Mouse (Mus musculus) urinary bladder, adult 2 months (tissue): ENCODE data around the gene Tbc1d2. TPM values are rescaled to one million over a fixed set of nuclear protein-coding genes. Genes with fewer than 3 reads are reported as not detected.
"Not testable (repeated sequence)": the region's sequence is repeated elsewhere in the genome, so short reads cannot be mapped to it uniquely, and the experiment has no call there.

Experiments
- DNase-seq: peaks from one replicate; pipeline ENCODE4 v3.0.0; 2022; ENCODE audit warnings: low spot score
- polyA plus RNA-seq: library from polyadenylated mRNA; depleted of rRNA; stranded (reverse); fragments of >200 nt; gene quantifications from 2 replicates; pipeline ENCODE4 v1.2.3, GENCODE M21; 2012

The Tbc1d2 gene
- polyA plus RNA-seq, 1 experiment, result 24.0 TPM

DNA sequence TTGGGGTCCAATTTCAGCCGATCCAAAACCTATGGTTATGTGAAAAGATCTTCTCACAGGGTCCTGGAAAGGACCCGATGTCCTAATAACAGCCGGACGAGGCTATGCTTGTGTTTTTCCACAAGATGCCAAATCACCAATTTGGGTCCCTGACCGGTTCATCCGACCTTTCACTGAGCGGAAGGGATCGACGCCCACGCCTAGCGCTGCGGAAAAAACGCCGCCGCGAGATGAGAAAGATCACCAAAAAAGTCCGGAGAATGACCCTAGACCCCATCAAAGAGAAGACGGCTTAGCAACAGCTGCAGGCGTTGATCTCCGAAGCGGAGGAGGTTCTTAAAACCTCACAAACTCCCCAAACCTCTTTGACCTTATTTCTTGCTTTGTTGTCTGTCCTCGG, 68.4 kb downstream of the Tbc1d2 start:
- DNase-seq, result not testable (repeated sequence)

DNA sequence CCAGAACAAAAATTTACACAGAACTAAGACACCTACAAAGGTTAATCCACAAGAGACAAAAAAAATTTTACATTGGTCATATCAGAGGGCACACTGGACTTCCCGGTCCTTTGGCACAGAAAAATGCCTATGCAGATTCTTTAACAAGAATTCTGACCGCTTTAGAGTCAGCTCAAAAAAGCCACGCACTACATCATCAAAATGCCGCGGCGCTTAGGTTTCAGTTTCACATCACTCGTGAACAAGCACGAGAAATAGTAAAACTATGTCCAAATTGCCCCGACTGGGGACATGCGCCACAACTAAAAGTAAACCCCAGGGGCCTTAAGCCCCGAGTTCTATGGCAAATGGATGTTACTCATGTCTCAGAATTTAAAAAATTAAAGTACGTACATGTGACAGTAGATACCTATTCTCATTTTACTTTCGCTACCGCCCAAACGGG, 69.2 kb downstream of the Tbc1d2 start:
- not testable (repeated sequence) for DNase-seq

DNA sequence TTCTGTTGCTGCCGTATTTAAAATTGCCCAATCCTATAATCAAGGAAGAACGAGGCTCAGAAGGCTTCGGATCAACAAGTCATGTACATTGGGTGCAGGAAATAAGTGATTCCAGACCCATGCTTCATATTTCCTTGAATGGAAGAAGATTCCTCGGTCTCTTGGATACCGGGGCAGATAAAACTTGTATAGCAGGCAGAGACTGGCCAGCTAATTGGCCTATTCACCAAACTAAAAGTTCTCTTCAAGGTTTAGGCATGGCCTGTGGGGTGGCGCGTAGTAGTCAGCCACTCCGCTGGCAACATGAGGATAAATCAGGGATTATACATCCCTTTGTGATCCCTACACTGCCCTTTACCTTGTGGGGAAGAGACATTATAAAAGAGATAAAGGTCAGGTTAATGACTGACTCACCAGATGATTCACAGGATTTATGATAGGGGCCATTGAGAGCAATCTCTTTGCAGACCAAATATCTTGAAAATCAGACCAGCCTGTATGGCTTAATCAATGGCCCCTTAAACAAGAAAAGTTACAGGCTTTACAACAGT, 71.1 kb downstream of the Tbc1d2 start:
- DNase-seq, result not testable (repeated sequence)

DNA sequence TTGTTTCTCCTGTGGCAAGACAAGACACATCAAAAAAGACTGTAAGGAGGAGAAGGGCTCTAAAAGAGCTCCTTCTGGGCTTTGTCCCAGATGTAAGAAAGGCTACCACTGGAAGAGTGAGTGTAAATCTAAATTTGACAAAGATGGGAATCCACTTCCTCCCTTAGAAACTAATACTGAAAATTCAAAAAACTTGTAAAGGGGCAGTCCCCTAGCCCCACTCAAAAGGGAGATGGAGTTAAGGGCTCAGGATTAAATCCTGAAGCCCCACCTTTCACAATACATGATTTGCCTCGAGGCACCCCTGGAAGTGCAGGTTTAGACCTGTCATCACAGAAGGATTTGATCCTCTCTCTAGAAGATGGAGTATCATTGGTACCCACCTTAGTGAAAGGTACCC, 71.8 kb downstream of the Tbc1d2 start:
- no peak for DNase-seq

DNA sequence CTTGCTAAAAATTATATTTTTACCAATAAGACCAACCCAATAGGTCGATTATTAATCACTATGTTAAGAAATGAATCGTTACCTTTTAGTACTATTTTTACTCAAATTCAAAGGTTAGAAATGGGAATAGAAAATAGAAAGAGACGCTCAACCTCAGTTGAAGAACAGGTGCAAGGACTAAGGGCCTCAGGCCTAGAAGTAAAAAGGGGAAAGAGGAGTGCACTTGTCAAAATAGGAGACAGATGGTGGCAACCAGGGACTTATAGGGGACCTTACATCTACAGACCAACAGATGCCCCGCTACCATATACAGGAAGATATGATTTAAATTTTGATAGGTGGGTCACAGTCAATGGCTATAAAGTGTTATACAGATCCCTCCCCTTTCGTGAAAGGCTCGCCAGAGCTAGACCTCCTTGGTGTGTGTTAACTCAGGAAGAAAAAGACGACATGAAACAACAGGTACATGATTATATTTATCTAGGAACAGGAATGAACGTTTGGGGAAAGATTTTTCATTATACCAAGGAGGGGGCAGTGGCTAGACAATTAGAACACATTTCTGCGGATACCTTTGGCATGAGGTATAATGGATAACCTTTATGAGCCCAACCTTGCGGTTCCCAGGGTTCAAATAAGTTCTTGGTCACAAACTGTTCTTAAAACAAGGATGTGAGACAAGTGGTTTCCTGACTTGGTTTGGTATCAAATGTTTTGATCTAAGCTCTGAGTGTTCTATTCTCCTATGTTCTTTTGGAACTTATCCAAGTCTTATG, 74.3 kb downstream of the Tbc1d2 start:
- not testable (repeated sequence) for DNase-seq

DNA sequence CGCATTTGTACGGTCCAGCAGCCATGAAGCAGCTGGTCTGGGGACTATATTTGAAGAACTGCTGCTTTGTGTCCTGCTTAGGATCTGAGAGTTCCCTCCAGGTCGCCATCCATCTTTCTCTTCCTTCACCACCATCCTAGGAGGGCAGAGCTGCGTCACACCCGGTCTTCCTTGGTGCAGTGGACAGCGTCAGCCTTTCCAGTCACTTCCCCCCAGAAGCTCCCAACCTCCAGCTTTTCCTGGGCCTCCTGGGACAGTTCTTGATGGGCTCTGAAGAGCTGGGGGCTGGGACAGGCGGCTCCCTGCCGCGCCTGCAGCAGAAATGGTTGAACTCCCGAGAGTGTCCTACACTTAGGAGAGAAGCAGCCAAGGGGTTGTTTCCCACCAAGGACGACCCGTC, 75.2 kb downstream of the Tbc1d2 start:
- DNase-seq, result peak; percentile 11

DNA sequence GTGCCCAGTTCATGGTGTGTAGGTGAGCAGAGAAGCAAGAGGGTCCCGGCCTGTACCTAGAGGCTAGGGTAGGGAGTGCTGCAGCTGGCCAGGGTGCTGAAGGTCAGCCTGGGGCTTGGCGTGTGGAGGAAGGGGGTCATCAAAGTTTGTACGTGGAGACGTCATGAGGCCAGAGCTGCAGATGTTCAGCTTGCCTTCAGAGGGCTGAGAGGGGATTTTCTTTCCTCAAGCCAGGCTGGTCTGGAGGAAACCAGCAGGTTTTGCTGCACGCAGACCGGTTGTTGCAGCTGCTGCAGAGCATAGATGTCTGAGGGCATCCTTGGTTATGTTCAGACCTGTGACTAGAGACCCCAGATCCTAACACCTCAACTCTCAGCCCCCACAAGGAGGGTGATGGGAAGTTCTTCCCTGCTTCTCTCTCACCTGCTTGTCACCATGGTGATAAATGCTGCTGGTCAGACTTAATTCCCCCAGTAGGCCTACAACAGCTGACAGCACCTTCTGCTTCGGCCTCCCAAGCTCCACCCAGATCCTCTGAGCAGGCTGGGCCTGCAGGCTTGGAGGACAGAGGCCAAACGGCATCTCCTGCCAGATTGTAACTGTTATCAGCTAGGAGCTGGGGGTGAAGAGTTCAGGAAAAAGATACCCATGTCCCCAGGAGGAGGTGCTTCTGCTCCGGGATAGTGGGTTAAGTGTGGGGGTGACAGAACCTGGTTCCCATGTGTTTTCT, 75.8 kb downstream of the Tbc1d2 start:
- DNase-seq, result peak; percentile 13

DNA sequence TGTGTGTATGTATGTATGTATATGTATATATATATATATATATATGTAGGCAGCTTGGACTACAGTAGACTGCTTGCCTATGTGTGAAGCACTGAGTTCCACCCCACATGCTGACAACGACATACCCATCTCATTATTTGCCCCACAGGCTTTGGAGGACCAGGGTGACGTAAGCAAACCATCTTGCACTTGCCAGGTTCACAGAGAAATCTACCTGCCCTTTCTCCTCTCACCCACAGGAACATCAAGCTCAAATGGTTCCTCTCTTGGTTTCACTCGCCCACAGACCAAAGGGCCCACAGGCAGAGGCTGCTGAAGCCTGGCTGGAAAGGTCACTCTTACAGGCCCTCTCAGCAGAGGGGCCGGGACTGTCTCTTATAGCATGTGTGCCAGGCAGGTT, 77.4 kb downstream of the Tbc1d2 start:
- DNase-seq, result peak; percentile 16

DNA sequence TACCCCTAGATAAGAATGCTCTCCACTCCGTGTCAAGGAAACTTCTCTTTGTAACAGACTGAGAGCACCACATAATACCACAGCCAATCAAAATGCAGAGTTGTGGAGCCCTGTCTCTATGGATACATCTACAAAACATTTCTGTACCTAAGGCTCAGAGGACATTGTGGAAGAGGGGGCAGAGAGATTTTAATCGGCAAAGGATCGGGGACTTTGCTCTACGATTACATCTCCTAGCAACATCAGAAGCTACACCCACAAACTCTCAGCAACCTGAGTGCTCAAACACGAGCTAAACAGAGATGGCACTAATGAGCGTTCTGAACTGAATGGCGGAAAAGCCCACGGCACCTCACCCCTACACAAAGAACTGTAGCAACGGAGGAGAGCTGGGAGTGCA, 78.3 kb downstream of the Tbc1d2 start:
- DNase-seq, result no peak

DNA sequence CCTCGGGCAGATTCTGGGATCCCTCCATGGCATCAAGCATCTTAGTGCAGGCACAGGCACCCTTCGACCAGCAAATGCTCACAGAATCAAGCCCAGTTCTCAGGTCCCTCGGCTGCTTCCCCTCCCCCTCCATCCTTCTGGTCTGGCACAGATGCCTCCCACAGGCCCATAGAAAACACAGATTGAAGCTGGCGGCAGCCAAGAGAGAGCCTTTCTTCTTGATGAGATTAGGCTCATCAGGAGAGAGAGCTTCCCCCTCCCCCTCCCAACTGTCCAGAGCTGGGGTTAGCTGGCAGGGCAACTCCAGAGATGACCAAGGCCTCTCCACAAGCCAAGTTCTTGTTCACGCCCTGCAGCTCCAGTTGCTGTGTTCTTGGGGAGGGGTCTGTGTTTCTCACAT, 80.3 kb downstream of the Tbc1d2 start:
- peak; percentile 16 for DNase-seq

DNA sequence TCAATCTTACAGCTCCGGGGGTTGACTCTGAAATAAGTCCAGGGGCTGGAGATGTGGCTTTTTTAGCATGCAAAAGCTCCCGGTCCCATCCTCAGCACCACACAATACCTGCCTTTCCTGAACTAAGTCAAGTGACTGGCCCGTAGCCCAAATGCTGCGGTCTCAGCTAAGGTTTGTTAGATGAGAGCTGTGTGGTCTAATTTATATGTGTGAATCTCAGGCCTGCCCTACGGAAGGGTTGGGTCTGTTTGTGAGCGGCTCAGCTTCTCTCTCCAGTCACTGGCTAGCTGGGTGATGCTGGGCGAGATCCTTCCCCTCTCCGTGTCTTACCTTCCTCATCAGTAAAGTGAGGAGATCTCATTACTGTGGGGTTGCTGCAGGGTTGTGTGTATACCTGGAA, 81.8 kb downstream of the Tbc1d2 start:
- no peak for DNase-seq

DNA sequence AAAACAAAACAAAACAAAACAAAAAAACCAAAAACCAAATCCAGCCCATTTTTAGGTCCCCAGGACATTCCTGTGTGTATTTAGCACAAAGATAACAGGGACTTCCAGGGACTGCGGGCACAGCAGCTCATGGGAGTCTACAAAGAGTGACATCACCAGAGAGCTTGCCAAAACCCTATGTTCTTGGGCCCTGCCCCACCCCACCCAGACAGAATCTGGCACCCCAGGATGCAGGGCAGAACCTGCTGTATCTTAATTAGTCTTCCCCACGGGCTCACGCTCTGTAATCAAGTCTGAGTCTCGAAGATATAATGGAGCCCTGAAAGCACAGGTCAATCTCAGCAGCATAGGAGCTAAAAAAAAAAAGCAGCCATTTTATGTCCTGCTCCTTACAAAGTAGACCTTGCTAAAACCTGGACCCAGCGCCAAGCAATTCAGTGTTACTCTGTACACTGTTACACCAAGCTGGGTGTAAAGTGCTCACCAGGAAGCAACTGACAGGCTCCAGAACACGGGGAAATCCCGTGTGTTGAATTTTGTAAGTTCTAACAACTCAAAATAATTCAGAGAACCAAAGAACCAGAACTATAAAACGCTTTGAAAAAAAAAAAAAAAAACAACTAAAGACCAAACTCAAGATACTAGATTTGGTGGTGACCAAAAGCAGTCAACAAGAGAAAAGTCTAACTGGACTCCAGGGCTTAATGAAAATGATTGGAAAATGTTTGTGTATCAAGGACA, 82.9 kb downstream of the Tbc1d2 start:
- peak; percentile 8 for DNase-seq

DNA sequence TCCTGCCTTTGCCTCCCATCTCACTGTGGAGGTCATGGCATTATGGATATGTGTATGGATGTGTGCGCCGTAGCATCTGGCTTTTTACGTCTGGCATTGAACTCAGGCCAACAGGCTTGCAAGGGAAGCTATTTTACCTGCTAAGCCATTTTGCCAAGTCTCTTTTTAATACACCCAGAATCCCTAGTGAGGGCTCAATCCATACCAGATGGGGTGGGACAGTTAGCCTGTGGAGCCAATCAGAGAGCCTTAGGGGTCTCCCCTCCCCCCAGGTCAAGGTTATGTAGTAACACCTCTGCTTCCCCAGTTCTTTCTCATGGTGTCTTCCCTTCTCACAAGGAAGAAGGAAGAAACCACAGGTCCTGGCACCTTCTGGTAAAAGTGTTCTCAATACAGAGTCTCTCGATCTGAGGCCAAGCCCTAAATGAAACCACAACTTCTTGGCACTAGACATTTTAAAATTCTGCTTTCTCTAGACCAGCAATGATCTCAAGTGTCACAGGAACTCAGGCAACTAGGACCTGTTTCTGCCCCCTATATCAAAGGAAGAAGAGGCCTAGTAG, 84.5 kb downstream of the Tbc1d2 start:
- DNase-seq, result peak; percentile 17

DNA sequence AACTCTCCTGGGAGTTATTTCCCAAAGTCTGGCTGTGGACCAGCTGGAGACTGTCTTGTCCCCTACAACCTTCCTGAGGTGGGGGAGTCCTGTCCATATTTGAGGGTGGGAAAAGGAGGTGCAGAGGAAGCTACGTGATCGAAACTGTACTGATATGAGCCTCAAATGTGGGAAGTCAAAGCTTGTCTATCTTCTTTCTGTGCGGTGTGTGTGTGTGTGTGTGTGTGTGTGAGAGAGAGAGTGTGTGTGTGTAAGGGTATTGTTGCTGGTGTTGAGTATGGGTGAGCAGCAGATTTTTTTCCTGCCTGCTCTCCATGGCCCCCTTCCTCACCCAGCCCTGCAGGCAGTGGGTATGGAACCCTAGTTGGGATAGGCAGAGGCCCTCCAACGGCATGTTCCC, 85.8 kb downstream of the Tbc1d2 start:
- no peak for DNase-seq

DNA sequence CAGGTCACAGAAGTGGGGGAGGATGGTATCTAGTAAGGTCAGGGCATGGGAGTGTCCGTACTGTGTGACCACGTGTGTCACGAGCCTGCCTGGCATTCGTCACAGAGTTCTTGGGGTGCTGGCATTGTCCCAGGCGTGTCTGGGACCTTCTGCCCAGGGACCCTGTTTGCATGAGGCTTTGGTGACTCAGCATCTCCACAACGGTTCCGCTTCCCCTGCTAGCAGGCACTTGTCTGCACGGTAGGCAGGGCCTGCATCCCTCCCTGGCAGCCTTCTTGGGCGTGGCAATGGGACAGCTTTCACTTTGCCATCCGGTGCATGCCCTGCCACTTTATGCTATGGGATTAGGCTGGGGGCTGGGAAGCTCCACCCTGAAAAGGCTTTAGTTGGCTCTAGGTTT, 86.2 kb downstream of the Tbc1d2 start:
- DNase-seq, result peak; percentile 53

DNA sequence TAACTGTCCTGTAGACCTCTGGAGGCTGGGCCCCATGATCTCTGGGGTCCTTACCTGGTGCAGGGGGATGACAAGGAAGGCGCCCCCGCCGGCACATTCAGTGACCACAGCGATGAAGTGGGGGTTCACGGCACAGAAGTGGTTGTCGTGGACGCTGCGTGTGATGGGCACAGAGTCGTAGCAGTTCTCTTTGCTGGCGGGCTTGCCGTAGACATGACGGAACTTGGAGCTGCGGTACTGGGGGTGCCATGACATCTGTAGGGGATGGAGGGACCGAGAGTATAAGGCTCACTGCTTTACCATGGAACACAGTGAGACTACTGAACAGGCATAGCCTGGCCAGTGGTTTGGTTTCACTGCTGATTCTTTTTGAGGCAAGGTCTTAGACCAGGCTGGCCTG, 87.2 kb downstream of the Tbc1d2 start:
- DNase-seq, result peak; percentile 11

DNA sequence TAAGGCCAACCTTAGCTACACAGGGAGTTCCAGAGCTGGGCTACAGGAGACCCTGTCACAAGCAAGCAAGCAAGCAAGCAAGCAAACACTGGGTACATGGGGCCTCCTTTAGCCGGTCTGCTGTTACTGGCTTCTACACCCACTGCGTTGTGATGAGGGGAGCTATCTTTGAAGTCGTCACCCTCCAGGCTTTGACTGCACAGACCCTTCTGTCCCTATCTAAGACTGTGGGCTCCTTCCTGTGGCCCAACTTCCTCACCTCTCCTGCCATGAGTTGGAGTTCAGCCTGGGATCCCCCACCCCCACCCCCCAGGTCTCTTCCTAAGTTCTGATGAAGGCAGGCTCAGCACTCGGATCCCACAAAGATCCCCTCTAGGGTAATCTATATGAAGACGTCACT, 88.0 kb downstream of the Tbc1d2 start:
- peak; percentile 6 for DNase-seq

DNA sequence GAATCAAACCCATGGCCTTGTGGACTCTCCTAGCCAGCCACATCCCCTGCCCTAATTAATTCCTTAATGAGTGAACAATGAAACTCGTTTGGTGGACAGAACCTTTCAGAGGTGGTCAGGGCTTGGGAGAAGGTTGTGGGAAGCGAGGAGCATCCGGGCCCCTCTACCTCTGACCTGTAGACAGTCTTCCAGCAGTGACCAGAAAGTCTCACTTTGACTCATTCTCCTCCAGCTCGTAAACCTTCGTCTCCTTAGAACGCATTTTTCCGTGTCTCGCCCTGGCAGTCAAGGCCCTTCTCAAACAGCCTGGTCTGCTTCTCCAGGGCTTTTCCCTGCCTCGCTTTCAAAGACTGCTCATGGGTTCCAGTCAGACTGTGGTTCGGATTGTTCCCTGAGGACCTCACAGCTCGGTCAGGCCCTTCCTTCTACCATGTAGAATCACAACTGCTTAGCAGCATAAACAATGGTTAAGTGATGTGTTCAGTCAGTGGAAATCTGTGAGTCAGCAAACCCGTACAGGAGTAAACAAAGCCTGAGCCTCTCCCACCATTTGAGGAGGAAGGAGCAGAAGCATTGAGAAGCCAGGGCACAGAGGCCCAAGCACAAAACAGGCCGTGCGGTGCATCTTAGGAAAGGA, 89.8 kb downstream of the Tbc1d2 start:
- peak; percentile 22 for DNase-seq

DNA sequence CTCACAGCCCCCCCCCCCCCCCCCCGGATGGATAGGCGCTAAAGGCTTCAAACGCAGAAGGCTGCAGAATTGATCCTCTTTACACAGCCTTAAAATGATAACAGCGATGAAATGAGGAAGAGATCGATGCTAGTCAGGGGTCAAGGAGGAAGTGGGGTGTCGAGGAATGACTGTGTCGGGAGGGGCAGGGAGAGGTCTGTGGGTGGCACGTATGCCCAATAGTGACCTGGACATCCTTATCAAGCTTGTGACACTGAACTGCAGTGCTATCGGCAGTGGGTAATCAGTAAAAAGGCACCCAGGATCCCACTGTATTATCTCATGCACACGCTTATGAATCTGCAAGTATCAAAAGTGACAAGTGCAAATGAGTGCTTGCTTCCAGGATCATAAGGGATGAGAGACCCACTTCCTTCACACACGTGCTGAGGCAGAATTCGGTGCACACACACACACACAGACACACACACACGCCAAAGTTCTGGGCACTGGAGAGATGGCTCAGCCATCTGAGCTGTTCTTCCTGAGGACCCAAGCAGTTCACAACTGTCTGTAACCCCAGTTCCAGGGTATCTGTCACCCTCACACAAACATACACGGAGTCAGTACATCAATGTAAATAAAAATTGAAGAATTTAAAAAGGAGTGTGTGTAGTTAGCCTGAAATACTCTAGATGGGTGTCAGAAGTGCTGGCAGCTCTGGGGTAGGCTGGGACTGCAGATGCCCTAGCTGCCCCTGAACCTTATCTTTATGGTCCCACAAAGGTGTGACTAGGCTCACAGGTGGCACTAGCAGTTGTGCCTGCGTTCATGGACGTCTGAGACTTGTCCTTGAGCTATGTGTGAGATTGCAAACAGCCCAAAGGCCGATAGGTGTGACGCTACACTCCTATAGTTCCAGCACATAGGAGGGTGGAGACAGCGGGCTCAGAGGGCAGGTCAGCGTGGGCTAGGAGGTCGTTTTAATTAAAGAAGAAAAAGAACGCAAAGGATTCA, 91.0 kb downstream of the Tbc1d2 start:
- peak; percentile 10 for DNase-seq

DNA sequence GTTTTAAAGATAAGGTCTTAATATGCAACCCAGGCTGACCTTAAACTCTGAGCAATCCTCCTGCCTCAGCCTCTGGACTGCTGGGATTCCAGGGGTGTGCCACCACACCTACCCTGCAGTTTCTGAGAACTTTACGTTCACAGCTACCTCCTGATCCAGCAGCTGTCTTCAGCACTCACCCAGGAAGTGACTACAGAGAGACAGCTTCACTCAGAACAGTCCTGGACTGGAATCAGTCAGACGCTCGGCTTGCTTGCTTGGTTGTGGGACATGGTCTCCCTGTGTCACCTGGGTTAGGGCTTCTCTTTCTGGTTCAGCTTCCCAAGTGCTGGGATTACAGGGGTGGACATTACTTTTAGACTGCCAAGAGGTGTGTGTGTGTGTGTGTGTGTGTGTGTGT, 93.1 kb downstream of the Tbc1d2 start:
- DNase-seq, result no peak
